Mouse (Mus musculus): ENCODE measurements around the gene Mrtfa.

DNA sequence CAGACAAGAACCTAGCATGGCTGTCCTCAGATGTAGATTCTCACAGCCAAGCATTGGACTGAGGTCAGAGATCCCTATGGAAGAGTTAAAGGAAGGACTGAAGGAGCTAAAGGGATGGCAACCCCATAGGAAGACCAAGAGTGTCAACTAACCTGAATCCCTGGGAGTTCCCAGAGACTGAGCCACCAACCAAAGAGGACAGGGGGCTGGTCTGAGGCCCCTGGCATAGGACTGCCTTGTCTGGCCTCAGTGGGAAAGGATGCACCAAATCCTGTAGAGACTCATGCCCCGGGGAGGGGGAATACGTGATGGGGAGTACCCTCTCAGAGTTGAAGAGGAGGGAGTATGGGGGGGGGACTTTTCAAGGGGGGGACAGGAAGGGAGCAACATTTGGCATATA is 56.8 kb downstream of the Mrtfa start:
- TF ChIP-seq POLR2A (IDR thresholded peaks at IDR 0.05; ENCODE audit: low read depth, low read length) (no peak), CTCF (conservative IDR thresholded peaks at IDR 0.05; ENCODE audit: insufficient read depth, insufficient read length, low read depth, low read length) (no peak)
